Mouse (Mus musculus) limb, embryonic 12.5 days (tissue): ENCODE results near the gene Ppp2r2d. TPM values are rescaled to one million over a fixed set of nuclear protein-coding genes. Genes with fewer than 3 reads are reported as not detected.

Source experiments
- ATAC-seq: fragments of 200-750 bp; cut with Nextera tagmentation; 2 replicates; pipeline ENCODE4 v1.8.0; 2017; ENCODE audit warnings: low read depth, moderate TSS enrichment; ENCODE audit not compliant: insufficient number of reproducible peaks, insufficient read depth, low FRiP score, low TSS enrichment
- H3K27ac ChIP-seq: fragments of 300-500 bp; sonication (generic); 2 replicates; pipeline ENCODE4 v1.5.1; 2016; ENCODE audit warnings: mild to moderate bottlenecking, moderate library complexity
- H3K27me3 ChIP-seq: fragments of 300-500 bp; sonication (generic); 2 replicates; pipeline ENCODE4 v1.6.1; 2016; ENCODE audit warnings: mild to moderate bottlenecking, moderate library complexity
- H3K36me3 ChIP-seq: fragments of 300-500 bp; sonication (generic); 2 replicates; pipeline ENCODE4 v1.6.1; 2016; ENCODE audit warnings: mild to moderate bottlenecking, moderate library complexity
- H3K4me1 ChIP-seq: fragments of 300-500 bp; sonication (generic); replicated peaks from 2 replicates; pipeline ENCODE4 v1.6.1; 2016
- H3K4me2 ChIP-seq: fragments of 300-500 bp; sonication (generic); 2 replicates; pipeline ENCODE4 v1.6.1; 2016; ENCODE audit warnings: mild to moderate bottlenecking, moderate library complexity
- H3K4me3 ChIP-seq: fragments of 300-500 bp; sonication (generic); replicated peaks from 2 replicates; pipeline ENCODE4 v1.5.1; 2016; ENCODE audit warnings: mild to moderate bottlenecking
- H3K9ac ChIP-seq: fragments of 300-500 bp; sonication (generic); replicated peaks from 2 replicates; pipeline ENCODE4 v1.6.1; 2016; ENCODE audit warnings: mild to moderate bottlenecking, moderate library complexity
- H3K9me3 ChIP-seq: fragments of 300-500 bp; sonication (generic); 2 replicates; pipeline ENCODE4 v1.6.1; 2016; ENCODE audit warnings: mild to moderate bottlenecking, moderate library complexity
- WGBS: fragments of 180-500 bp; shearing (Covaris S2); methylation state at CpG from one replicate; pipeline ENCODE4 v1.1.7; 2016; 5-methylcytosine and 5-hydroxymethylcytosine counted together
- polyA plus RNA-seq: library from polyadenylated mRNA; unstranded; fragments of >200 nt; fragmentation: Nextera tagmentation; extraction: Ambion mirVana; gene quantifications from 2 replicates; pipeline ENCODE4 v1.2.1, GENCODE M21; 2016

Gene Ppp2r2d
- polyA plus RNA-seq, result 51.1 and 56.7 TPM in 2 replicates

DNA sequence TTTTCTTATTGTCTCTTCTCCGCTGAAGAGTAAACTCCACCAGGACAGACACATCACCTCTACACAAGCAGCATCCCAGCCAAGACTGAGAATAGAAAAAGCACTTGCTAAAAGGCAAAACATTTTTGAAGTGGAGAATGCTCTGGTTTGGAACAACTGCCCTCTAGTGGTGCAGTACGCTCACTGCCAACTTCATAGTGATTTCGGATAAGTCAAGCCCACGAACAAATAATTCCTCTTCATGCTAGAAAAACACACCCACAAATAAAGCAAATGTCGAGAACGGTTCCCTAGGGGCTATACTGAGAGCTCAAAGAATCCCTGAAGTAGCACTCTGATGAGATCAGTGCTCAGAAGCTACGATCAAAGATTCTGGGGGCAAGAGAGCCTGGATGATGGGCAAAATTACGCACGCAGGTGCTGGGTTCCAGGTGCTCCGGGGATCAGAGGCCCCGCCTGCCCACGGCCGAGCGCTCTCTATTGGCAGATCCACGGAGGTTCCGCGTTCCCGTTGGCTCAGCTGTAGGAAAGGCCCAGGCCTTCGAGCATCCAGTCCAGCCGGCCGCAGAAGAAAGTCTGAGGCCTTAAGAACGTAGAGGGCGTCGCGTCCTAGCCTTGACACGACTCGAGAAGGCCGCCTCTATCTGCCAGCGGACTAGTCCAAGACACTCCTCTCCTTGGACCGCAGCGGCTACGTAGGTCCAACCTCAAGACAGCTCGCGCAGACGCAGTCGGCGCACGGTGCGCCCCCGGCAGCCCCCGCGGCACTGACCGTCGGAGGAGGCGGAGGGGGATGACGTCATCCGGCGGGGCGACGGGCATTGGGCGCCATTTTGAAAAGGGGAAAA lies at the start of gene Ppp2r2d, which contains the start of gene Mapk1ip1:
Ppp2r2d (plus strand) TSS at position 536 of the 848 bp plus-strand sequence.
Mapk1ip1 (minus strand) TSS at position 730 of the 848 bp plus-strand sequence.
- peaks cover 21% of the 10 kb centered on the region; the same call in 1 of the 2 replicates for H3K36me3 ChIP-seq
- H3K4me2 ChIP-seq, result peak within 1 kb of the TSS; percentile 87
- peak; percentile 90 for ATAC-seq
- peak within 1 kb of the TSS; percentile 100 for H3K4me3 ChIP-seq
- H3K27ac ChIP-seq, result peak within 1 kb of the TSS; percentile 93
- no peaks in the 10 kb centered on the region for H3K9me3 ChIP-seq
- peak within 1 kb of the TSS; percentile 95 for H3K9ac ChIP-seq
- WGBS, result under 1% methylated on average over 49 of the region's 51 CpGs
- peaks cover 30% of the 10 kb centered on the region for H3K4me1 ChIP-seq
- no peaks in the 10 kb centered on the region for H3K27me3 ChIP-seq

GRCm38 (mm10) chr7:138803386-138803785 lies 42.5 kb upstream of the Ppp2r2d start:
- no peaks in the 10 kb centered on the region for H3K27me3 ChIP-seq
- H3K27ac ChIP-seq, result no peak overlapping the region
- H3K4me3 ChIP-seq, result no peak overlapping the region
- H3K9ac ChIP-seq, result no peak overlapping the region
- peaks cover 17% of the 10 kb centered on the region; the same call in 1 of the 2 replicates for H3K9me3 ChIP-seq
- 20% methylated on average over 4 of the region's 4 CpGs for WGBS
- no peaks in the 10 kb centered on the region for H3K36me3 ChIP-seq
- H3K4me1 ChIP-seq, result peaks cover 10% of the 10 kb centered on the region; the same call in 1 of the 2 replicates
- H3K4me2 ChIP-seq, result no peak overlapping the region
- ATAC-seq, result no peak

DNA sequence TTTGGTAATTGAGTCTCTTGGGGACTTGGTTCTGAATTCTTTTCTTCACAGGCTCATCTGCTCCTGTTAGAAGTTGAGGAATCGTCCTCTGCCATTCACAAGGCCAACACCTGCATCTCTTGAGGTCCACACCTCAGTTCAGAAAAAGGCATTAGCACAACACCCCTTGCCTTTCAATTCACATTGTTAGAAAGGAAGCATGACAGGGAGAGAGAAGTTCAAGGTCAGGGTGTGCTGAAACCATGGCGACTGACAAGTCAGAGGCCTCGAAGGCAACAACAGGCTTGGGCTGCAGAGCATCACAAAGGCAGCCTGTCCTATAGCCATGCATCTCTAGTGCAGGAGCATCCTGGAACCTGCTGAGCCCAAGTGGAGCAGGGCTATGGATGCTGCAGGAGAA lies 38.7 kb upstream of the Ppp2r2d start:
- Histone ChIP-seq H3K36me3 (no peaks in the 10 kb centered on the region), H3K27me3 (no peaks in the 10 kb centered on the region), H3K4me1 (peaks cover 10% of the 10 kb centered on the region; the same call in 1 of the 2 replicates), H3K27ac (no peak overlapping the region), H3K4me2 (no peak overlapping the region), H3K4me3 (no peak overlapping the region), H3K9ac (no peak overlapping the region), H3K9me3 (peaks cover 17% of the 10 kb centered on the region; the same call in 1 of the 2 replicates)
- ATAC-seq, result no peak
- 83% methylated on average over 3 of the region's 3 CpGs for WGBS

DNA sequence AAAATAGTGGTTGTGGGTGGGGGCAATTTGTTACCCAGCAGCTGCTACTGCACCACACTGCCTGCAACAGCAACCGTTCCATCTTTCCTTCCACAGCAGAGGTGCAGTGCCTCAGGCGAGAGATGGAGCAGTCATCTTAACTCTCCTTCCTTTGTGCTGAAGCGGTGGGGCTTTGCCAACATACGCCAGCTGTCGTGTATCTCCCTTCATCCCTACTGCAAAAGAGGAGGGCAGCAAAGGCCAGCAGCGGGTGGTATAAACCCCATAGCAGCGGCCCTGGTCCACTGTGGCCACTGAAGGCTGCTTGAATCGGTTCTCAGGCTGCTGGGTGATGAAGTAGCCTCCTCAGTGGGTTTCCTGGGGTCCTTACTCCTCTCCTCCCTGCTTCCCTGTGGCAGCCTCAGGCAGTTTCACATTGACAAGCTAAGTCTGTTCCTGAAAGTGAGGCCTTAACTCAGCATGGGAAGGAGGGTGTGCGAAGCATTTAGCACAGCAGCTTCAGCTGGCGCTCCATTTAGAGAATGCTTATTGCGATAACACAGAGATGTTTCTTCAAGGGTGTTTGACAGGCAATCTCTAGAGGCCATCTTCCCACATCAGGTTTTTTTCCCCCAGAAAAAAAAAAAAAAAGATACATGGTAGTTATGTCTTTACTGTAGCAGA lies 32.5 kb upstream of the Ppp2r2d start:
- Histone ChIP-seq H3K27ac (no peak overlapping the region), H3K4me2 (no peak overlapping the region), H3K36me3 (no peaks in the 10 kb centered on the region), H3K27me3 (no peaks in the 10 kb centered on the region), H3K4me1 (peaks cover 5% of the 10 kb centered on the region; the same call in 1 of the 2 replicates), H3K4me3 (no peak overlapping the region), H3K9me3 (no peaks in the 10 kb centered on the region), H3K9ac (no peak overlapping the region)
- ATAC-seq, result no peak
- 79% methylated on average over 11 of the region's 11 CpGs for WGBS

GRCm38 (mm10) chr7:138818314-138818713 lies 27.6 kb upstream of the Ppp2r2d start:
- no peaks in the 10 kb centered on the region for H3K36me3 ChIP-seq
- no peak overlapping the region for H3K4me2 ChIP-seq
- 61% methylated on average over 4 of the region's 4 CpGs for WGBS
- H3K27me3 ChIP-seq, result no peaks in the 10 kb centered on the region
- peaks cover under 1% of the 10 kb centered on the region; the same call in 1 of the 2 replicates for H3K4me1 ChIP-seq
- no peaks in the 10 kb centered on the region for H3K9me3 ChIP-seq
- no peak overlapping the region for H3K4me3 ChIP-seq
- H3K27ac ChIP-seq, result no peak overlapping the region
- no peak overlapping the region for H3K9ac ChIP-seq
- ATAC-seq, result no peak

DNA sequence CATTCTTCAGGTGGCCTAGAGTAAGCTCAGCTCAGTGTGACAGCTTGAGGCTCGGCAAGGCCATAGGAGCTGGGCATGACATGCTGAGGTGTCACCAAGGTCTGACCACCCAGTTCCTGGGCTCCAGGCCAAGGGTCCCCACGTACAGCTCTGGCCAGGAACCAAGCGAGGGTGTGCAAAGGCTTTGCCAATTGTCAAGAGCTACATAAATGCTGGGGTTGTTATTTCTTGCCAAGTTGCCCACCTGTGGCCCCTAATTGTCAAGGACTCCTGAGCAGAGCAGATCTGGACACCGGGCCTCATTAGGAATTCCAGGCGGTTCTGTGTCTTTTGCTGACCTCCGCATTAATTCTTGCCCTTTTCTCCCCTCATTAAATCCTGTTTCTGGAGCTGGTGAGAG lies 21.5 kb upstream of the Ppp2r2d start:
- Histone ChIP-seq H3K4me1 (peaks cover 15% of the 10 kb centered on the region), H3K4me2 (no peak overlapping the region), H3K9me3 (no peaks in the 10 kb centered on the region), H3K4me3 (no peak overlapping the region), H3K9ac (no peak overlapping the region), H3K27me3 (no peaks in the 10 kb centered on the region), H3K36me3 (no peaks in the 10 kb centered on the region), H3K27ac (no peak overlapping the region)
- 60% methylated on average over 6 of the region's 6 CpGs for WGBS
- ATAC-seq, result no peak

DNA sequence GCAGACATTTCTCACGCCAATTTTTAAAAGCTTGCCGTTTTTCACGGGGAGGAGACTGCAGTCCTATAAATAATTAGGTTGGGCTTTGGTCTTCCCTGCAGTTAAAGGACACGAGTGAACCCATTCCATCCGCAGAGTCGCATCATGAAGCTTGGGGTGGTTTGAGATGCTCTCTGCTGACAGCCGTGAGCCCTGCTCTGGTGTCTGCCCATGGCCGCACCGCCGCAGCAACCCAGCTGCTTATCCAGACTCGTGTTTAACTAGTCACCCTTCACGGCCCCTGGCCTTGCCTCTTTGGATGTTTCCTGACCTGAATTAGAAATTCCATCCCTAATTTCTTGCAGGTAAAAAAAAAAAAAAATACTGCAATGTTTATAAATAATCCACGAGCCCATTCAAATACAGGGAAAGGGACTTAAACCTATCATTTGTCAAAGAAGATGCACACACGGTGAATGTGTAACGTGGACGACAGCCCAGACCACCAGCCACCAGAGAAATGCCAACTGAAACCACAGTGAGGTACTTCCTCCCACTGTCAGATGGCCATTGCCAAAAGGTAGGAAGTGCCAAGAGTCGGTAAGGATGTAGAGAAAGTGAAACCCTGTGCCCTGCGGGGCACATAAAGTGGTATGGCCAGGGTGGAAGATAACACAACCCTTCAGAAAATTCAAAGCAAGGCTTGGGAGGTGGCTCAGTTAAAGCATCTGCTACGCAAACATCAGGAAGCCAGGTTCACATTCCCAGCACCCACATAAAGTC lies 20.7 kb upstream of the Ppp2r2d start:
- Histone ChIP-seq H3K27ac (no peak overlapping the region), H3K9me3 (no peaks in the 10 kb centered on the region), H3K27me3 (no peaks in the 10 kb centered on the region), H3K36me3 (no peaks in the 10 kb centered on the region), H3K4me3 (no peak overlapping the region), H3K4me2 (no peak overlapping the region), H3K9ac (no peak overlapping the region), H3K4me1 (peaks cover 15% of the 10 kb centered on the region)
- 83% methylated on average over 19 of the region's 19 CpGs for WGBS
- ATAC-seq, result no peak

- no peak overlapping the region for H3K4me3 ChIP-seq
- no peaks in the 10 kb centered on the region for H3K27me3 ChIP-seq
- WGBS, result 14% methylated on average over 11 of the region's 11 CpGs
- ATAC-seq, result no peak
- H3K27ac ChIP-seq, result no peak overlapping the region
- no peak overlapping the region for H3K9ac ChIP-seq
- no peak overlapping the region for H3K4me2 ChIP-seq
- H3K9me3 ChIP-seq, result no peaks in the 10 kb centered on the region
- no peaks in the 10 kb centered on the region for H3K36me3 ChIP-seq
- peaks cover 15% of the 10 kb centered on the region for H3K4me1 ChIP-seq
Measured at GRCm38 (mm10) chr7:138827812-138828211, 18.1 kb upstream of the Ppp2r2d start.

GRCm38 (mm10) chr7:138835028-138835427 lies 10.9 kb upstream of the Ppp2r2d start:
- H3K9ac ChIP-seq, result no peak overlapping the region
- no peaks in the 10 kb centered on the region for H3K27me3 ChIP-seq
- no peak overlapping the region for H3K4me2 ChIP-seq
- no peak for ATAC-seq
- H3K9me3 ChIP-seq, result no peaks in the 10 kb centered on the region
- H3K4me3 ChIP-seq, result no peak overlapping the region
- no peaks in the 10 kb centered on the region for H3K4me1 ChIP-seq
- no peak overlapping the region for H3K27ac ChIP-seq
- H3K36me3 ChIP-seq, result peaks cover 17% of the 10 kb centered on the region
- 89% methylated on average over 3 of the region's 3 CpGs for WGBS

DNA sequence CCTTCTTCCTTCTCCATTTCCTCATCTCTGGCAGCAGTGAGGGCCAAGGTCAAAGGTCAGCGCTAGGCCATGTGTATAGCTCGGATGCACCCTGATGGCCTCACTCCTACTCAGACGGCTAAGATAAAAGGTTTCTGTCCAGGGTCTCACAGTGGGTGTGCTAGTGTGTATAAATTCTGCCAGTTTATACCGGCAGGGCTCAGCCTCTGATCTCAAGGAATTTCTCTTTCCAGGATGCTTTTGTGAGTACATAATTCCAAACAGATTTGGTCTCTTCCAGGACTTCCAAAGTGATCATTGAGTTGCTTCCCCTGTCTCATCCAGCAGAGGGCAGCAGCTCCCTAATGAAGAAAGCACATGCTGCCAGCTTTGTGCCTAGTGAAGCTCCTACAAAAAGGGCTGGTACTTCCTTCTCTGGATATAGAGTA lies 5.3 kb upstream of the Ppp2r2d start:
- no peaks in the 10 kb centered on the region for H3K27me3 ChIP-seq
- H3K9ac ChIP-seq, result no peak overlapping the region
- peak; percentile 32; the same call in 1 of the 2 replicates for ATAC-seq
- no peak overlapping the region for H3K4me3 ChIP-seq
- WGBS, result 14% methylated on average over 4 of the region's 4 CpGs
- no peaks in the 10 kb centered on the region for H3K9me3 ChIP-seq
- H3K27ac ChIP-seq, result peak overlapping the region; percentile 64; the same call in 1 of the 2 replicates
- peaks cover 17% of the 10 kb centered on the region for H3K4me1 ChIP-seq
- H3K36me3 ChIP-seq, result peaks cover 12% of the 10 kb centered on the region
- H3K4me2 ChIP-seq, result no peak overlapping the region
